In the genomic region with DNA sequence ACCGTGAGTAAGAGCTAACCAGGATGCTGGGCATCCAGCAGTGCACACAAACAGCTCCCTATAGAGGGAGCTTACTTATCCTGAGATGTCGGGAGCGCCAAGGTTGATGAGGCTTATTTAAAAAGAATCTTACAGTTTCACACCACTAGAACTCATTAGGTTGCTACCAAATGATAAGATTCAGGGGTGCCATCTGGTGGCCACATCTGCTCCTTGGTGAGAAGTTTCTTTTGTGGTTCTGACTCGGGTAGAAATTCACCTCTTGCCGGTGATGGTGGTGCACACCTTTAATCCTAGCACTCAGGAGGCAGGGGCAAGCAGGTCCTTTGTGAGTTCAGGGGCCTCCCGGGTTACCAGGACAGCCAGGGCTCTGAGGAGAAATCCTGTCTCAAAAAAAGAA, we compare ENCODE assay signal across 9 mouse cellular contexts. TPM values are rescaled to one million over a fixed set of nuclear protein-coding genes. Genes with fewer than 3 reads are reported as not detected.
DNase-seq lines count a peak whose midpoint lies in the region; ATAC-seq lines count a peak whose summit lies in the region.
"Had no signal": no experiment of that assay in that cellular context is flagged by ENCODE, and none has a peak within 500 bp of the region (broad histone marks: within the 10 kb centered on the region; RNA-seq: fewer than 3 reads in every experiment).

No protein-coding gene starts in this region.

- H3K4me3 ChIP-seq in embryonic facial prominence, embryonic 15.5 days (replicated peaks): 0 out of 2 replicates have a peak overlapping the region, but pooled peaks have one; percentile 10
- H3K4me3 ChIP-seq in hindbrain, embryonic 12.5 days: no peak overlapping the region

- H3K36me3 ChIP-seq in embryonic facial prominence, embryonic 15.5 days: peaks cover 22% of the 10 kb centered on the region
- peaks cover 17% of the 10 kb centered on the region for H3K36me3 ChIP-seq in hindbrain, embryonic 12.5 days

- no peaks in the 10 kb centered on the region for H3K9me3 ChIP-seq in embryonic facial prominence, embryonic 15.5 days (replicated peaks)
- H3K9me3 ChIP-seq in hindbrain, embryonic 12.5 days (replicated peaks): no peaks in the 10 kb centered on the region

- no peak for ATAC-seq in cerebellum, adult (ENCODE audit: insufficient number of reproducible peaks, low FRiP score, low TSS enrichment)
- peak; percentile 19 for ATAC-seq in activated CD4-positive, CD25-positive, alpha-beta regulatory T cell, adult 4 months
- ATAC-seq in embryonic facial prominence, embryonic 15.5 days (ENCODE audit: insufficient number of reproducible peaks, low FRiP score, low TSS enrichment, low read depth): no peak
- no peak for ATAC-seq in hindbrain, embryonic 12.5 days (ENCODE audit: low FRiP score)
- ATAC-seq: Patski had no signal

- peaks cover 22% of the 10 kb centered on the region for H3K4me1 ChIP-seq in embryonic facial prominence, embryonic 15.5 days
- H3K4me1 ChIP-seq in hindbrain, embryonic 12.5 days: peaks cover 20% of the 10 kb centered on the region

- intact Hi-C loops in left cerebral cortex, postnatal 10 days (cut with DNase I): loop anchor here (5.0 kb wide), 2 partner anchors 47 to 207 kb away; a partner anchor contains a TSS

- no peak overlapping the region for H3K27ac ChIP-seq in embryonic facial prominence, embryonic 15.5 days (replicated peaks)
- H3K27ac ChIP-seq in hindbrain, embryonic 12.5 days: no peak overlapping the region

- 34% methylated on average over 6 of the region's 6 CpGs for WGBS in embryonic facial prominence, embryonic 15.5 days
- 65% methylated on average over 6 of the region's 6 CpGs for WGBS in hindbrain, embryonic 12.5 days

- DNase-seq in cerebellum, adult 11 months: peak; percentile 44
- peak; percentile 69 to 80 for DNase-seq in left cerebral cortex, postnatal 10 days (ENCODE audit: extremely low spot score in 1 of 2, low spot score in 2 of 2)
- peak; percentile 57 to 79 for DNase-seq in lung, postnatal 4 days
- DNase-seq in spleen, postnatal 14 days (ENCODE audit: low spot score in 2 of 2): peak; percentile 60 to 69

- H3K27me3 ChIP-seq in embryonic facial prominence, embryonic 15.5 days: no peaks in the 10 kb centered on the region
- H3K27me3 ChIP-seq in hindbrain, embryonic 12.5 days: no peaks in the 10 kb centered on the region
- H3K27me3 ChIP-seq: Patski had no signal

- H3K4me2 ChIP-seq in embryonic facial prominence, embryonic 15.5 days (replicated peaks): peak overlapping the region; percentile 17
- H3K4me2 ChIP-seq in hindbrain, embryonic 12.5 days (replicated peaks): peak overlapping the region; percentile 97; the same call in 1 of the 2 replicates

- no peak overlapping the region for H3K9ac ChIP-seq in embryonic facial prominence, embryonic 15.5 days
- no peak overlapping the region for H3K9ac ChIP-seq in hindbrain, embryonic 12.5 days

RNA-seq across cellular contexts. Expression of a gene that starts 2.1 kb away (rescaled TPM):
- 10 to 100 TPM; 10.1 to 17.7 TPM for polyA plus RNA-seq in activated CD4-positive, CD25-positive, alpha-beta regulatory T cell, adult 4 months (2017; shearing (Covaris generic))
- polyA plus RNA-seq in embryonic facial prominence, embryonic 15.5 days (2015; fragmentation: Nextera tagmentation; extraction: Ambion mirVana): 22.6 and 22.7 TPM in 2 replicates
- polyA plus RNA-seq in hindbrain, embryonic 12.5 days (2016; fragmentation: Nextera tagmentation; extraction: Ambion mirVana): 19.0 and 20.2 TPM in 2 replicates
- total RNA-seq in left cerebral cortex, postnatal 10 days (2021): under 1 TPM; 0.32 TPM

RNA-seq across cellular contexts. Expression of a gene that starts 18.0 kb away (rescaled TPM):
- polyA plus RNA-seq in activated CD4-positive, CD25-positive, alpha-beta regulatory T cell, adult 4 months (2017; shearing (Covaris generic)): 10 to 100 TPM in 1 of 2 experiments, 1 to 10 TPM in 1; 9.0 to 13.7 TPM
- polyA plus RNA-seq in embryonic facial prominence, embryonic 15.5 days (2015; fragmentation: Nextera tagmentation; extraction: Ambion mirVana): 50.0 and 53.5 TPM in 2 replicates
- 38.6 and 46.9 TPM in 2 replicates for polyA plus RNA-seq in hindbrain, embryonic 12.5 days (2016; fragmentation: Nextera tagmentation; extraction: Ambion mirVana)
- 10 to 100 TPM; 16.6 to 16.9 TPM for total RNA-seq in left cerebral cortex, postnatal 10 days (2021)

RNA-seq across cellular contexts. Expression of a gene that starts 46.2 kb away (rescaled TPM):
- 10 to 100 TPM; 10.9 to 12.3 TPM for polyA plus RNA-seq in activated CD4-positive, CD25-positive, alpha-beta regulatory T cell, adult 4 months (2017; shearing (Covaris generic))
- 4.8 and 5.3 TPM in 2 replicates for polyA plus RNA-seq in embryonic facial prominence, embryonic 15.5 days (2015; fragmentation: Nextera tagmentation; extraction: Ambion mirVana)
- polyA plus RNA-seq in hindbrain, embryonic 12.5 days (2016; fragmentation: Nextera tagmentation; extraction: Ambion mirVana): 4.7 and 5.0 TPM in 2 replicates
- 10 to 100 TPM; 28.5 to 29.6 TPM for total RNA-seq in left cerebral cortex, postnatal 10 days (2021)
